Mouse (Mus musculus) kidney, adult 10 weeks (tissue): ENCODE measurements around the gene Cdkl3. TPM values are rescaled to one million over a fixed set of nuclear protein-coding genes. Genes with fewer than 3 reads are reported as not detected.

Experiments
- polyA plus RNA-seq: library from polyadenylated mRNA; stranded (reverse); fragments of 350-450 nt; fragmentation: Illumina TruSeq; extraction: RNeasy Lipid Tissue Mini Kit (QIAGEN cat#74804); gene quantifications from one replicate; pipeline ENCODE4 v1.2.3, GENCODE M21; 2014; ENCODE audit warnings: low read depth, low replicate concordance

Gene Cdkl3
- 7.4 TPM for polyA plus RNA-seq

DNA sequence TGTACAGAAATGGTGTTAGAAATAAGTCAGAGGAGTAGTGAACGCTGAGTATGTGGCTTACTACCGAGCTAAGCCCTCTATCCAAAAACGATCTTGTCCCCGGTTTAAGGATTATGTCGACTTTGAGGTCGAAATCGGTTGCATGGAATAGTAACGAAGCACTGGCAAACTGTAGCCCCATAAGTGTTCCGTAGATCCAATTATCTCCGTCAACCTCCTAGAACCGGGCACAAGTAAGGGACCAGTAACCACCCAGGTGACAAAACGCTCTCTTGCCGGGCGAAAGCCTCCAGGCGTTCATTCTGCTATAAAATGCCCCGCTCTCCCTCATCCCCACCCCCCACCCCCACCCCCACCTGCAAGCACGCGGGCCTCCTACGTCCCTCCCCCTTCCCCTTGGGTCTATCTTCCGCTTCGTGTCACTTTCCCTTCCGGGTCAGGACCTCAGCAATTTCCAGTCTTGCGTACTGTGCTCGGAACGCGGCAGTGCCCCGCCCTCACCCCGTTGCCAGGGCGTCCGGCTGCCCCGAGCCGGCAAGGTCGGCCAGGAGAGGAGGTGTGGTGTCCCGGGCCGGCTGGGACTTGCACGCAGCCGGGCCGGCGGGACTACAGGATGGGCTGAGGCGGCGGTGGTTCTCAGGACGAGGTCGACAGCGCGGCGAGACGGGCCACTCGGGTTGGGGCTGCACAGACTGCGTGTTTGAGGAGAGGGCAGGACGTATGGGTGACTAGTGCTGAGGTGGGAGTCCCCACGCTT lies at the start of gene Cdkl3:
Cdkl3 (plus strand) TSS at position 450 of the 757 bp plus-strand sequence.

DNA sequence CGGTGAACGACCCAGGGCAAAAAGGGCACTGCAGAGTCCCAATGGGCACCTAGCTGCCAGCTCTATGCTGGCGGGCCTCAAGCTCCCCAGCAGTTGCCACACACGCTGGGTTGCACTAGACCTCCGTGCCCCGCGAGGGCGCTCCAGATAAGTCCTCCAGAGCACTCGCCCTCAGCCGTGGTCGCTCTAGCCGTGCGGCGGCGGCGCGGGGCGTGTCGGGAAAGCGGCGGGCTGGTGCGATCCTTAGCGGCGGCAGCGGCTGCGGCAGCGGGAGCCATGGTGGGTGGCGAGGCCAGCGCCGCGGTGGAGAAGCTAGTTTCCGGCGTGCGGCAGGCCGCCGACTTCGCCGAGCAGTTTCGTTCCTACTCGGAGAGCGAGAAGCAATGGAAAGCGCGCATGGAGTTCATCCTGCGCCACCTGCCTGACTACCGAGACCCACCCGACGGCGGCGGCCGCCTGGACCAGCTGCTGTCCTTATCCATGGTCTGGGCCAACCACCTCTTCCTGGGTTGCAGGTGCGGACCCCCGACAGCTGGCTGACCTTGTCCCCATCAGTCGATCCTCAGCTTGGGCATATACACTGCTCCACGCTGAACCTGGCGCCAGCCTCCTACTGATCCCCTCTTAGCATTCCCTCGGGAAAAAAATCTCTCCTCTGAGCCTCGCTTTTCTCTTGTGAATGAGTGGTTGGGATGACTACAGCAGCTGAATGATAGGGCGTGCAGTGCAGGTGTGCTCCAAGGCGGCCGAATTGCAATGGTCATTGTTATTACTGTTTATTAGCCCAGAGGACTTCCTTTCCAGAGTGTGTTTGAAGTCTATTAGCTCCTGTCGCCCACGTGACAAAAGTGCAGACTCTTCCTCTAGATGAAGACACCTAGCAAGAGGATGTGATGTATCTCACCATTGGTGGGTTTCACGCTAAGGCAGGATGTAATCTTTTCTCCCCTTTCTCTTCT lies 36.3 kb upstream of the Cdkl3 start, which contains the start of gene Cdkn2aipnl:
Cdkn2aipnl (plus strand) TSS at position 219 of the 959 bp plus-strand sequence.

DNA sequence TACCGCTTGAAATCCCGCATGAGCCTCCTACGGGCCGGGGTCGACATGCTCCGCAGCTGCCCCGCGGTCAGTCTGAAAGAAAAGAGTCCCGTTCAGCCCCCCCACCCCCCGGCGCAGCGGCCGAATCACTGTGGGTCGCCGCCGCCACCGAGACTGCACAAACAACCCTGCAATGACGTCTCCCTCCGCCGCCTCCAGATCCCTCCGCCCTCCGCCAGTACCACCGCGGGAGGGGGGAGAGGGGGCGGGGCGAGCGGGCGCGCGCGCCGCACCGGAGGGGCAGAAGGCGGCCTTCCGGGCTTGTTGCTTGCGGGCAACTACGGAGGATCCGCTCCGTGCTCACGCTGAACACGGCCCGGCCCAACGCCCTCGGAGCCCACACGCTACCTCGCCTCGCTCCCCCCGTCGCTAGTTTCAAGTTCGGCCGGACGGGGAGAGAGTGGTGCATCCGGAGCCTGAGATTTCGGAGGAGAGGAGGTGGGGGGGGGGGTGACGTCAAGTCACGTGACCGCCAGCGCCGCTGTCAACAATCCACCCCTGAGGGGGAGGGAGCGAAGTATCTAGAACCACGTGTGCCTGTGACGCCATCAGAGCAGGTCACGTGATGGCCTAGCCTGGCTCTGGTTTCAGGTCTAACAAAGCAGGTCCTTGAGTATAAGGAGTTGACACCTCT lies 3.6 kb upstream of the Cdkl3 start, which contains the start of gene Ube2b:
Ube2b (minus strand) TSS at position 473 of the 673 bp plus-strand sequence.

DNA sequence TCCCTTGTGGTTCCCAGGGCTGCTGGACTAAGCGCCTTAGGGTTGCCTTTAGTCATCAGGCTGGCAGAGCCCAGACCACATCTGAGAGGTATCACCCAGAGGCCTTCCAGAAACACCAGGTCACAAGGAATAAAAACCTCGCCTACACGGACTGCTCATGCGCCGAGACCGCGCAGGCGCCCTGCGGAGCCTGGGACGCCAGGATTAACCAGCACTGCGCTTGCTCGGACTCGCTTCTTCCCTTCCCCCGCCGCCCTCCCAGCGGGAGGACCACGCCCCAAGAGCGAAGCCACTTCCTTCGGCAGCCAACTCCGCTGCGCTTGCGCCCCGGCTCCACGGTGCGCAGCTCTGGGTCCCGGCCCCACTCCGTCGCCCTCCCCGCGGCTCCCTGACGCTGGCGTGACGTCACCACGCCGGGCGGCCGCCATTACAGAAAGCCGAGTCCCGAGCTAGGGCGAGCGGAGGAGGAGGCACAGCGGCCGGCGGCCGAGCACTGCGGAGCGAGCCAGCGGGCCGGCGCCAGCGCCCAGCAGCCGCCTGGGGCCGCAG lies 94.5 kb downstream of the Cdkl3 start, which contains the start of gene Ppp2ca:
Ppp2ca (plus strand) TSS at position 284 of the 549 bp plus-strand sequence.

Other genes starting within 250 kb of the Cdkl3 start
- gene Sec24a, start 240.6 kb upstream of the Cdkl3 start, polyA plus RNA-seq = 28.0 TPM
- gene Sar1b, start 240.5 kb upstream of the Cdkl3 start, polyA plus RNA-seq = 348 TPM
- gene Jade2, start 146.6 kb upstream of the Cdkl3 start, polyA plus RNA-seq = 3.7 TPM
- gene Cdkn2aipnl, start 36.6 kb upstream of the Cdkl3 start, polyA plus RNA-seq = 18.8 TPM
- 335 TPM for gene Ube2b, start 3.5 kb upstream of the Cdkl3 start, polyA plus RNA-seq
- 134 TPM for gene Ppp2ca, start 94.5 kb downstream of the Cdkl3 start, polyA plus RNA-seq
- not detected for gene Olfr1373, start 141.3 kb downstream of the Cdkl3 start, polyA plus RNA-seq
- gene Olfr1371, start 209.8 kb downstream of the Cdkl3 start, polyA plus RNA-seq = not detected
- gene Skp1a, start 227.8 kb downstream of the Cdkl3 start, polyA plus RNA-seq = 1,130 TPM